Mouse (Mus musculus) gastrocnemius, adult 2 months (tissue): ENCODE results near the gene Rdh14. TPM values are rescaled to one million over a fixed set of nuclear protein-coding genes. Genes with fewer than 3 reads are reported as not detected.

Source experiments
- DNase-seq: peaks from one replicate; pipeline ENCODE4 v3.0.0; 2022
- H3K27ac ChIP-seq: fragments of 200-600 bp; 2 replicates; pipeline ENCODE4 v1.8.1; 2022; ENCODE audit warnings: mild to moderate bottlenecking
- H3K4me3 ChIP-seq: fragments of 200-600 bp; 2 replicates; pipeline ENCODE4 v1.8.1; 2022; ENCODE audit warnings: mild to moderate bottlenecking, moderate library complexity
- CTCF ChIP-seq: fragments of 200-600 bp; IDR thresholded peaks from 2 replicates; pipeline ENCODE4 v1.8.1; 2022; ENCODE audit warnings: antibody characterized with exemption, mild to moderate bottlenecking, moderate library complexity
- intact Hi-C: fragments of 180-260 bp; cut with DNase I; formaldehyde crosslinking; loops from one replicate; pipeline ENCODE4 v1.15.1; 2025
- total RNA-seq, 2 experiments: library from RNA; stranded (reverse); gene quantifications; 2 replicates each; pipeline ENCODE4 v1.2.3; 2021

The Rdh14 gene
- total RNA-seq, 2 experiments from 2014 or later = 35.7 to 50.7 TPM

- peak; percentile 86 for DNase-seq
- Histone ChIP-seq H3K27ac (peak overlapping the region; percentile 35; the same call in 1 of the 2 replicates), H3K4me3 (no peak overlapping the region)
- peak; percentile 89 for TF ChIP-seq CTCF
- intact Hi-C loops = loop anchor here (1.0 to 10.0 kb wide), 5 partner anchors 46 to 1386 kb away; partner anchors contain the start of genes Osr1 and Rdh14
These were observed 47.8 kb downstream of the Rdh14 start for GRCm38 (mm10) chr12:10438054-10439001.

GRCm38 (mm10) chr12:10439483-10440235 is 49.1 kb downstream of the Rdh14 start:
- TF ChIP-seq CTCF = no peak
- peak; percentile 16 for DNase-seq
- peak overlapping the region; percentile 38; the same call in 1 of the 2 replicates for H3K27ac ChIP-seq
- intact Hi-C loops = loop anchor here (2.0 to 10.0 kb wide), 4 partner anchors 47 to 1387 kb away; partner anchors contain the start of gene Rdh14
- no peak overlapping the region for H3K4me3 ChIP-seq

Other genes with a start within 250 kb of the Rdh14 start
- not detected for gene Nt5c1b, start 20.8 kb upstream of the Rdh14 start, total RNA-seq